Mouse (Mus musculus): ENCODE measurements around the gene Gm28036.
"Not testable (repeated sequence)": the region's sequence is repeated elsewhere in the genome, so short reads cannot be mapped to it uniquely, and the experiment has no call there.

Gene Gm28036

DNA sequence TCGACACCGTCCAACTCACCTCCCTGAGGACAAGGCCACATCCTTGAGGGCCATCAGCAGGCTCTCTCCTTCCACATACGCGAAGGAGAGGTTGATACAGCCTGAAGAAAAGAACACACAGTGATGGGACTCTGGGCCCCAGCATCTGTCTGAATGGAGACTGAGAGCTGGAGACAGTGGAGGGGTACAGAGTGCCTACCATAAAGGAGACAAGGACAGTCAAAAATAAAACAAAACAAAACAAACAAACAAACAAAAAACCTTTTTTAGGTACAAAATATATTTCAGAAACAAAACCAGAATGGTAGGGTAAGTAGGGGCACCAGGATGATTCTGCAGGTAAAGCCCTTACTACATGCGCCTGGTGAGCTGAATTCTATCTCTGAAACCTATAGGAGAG is at the start of gene Gm28036:
Gene Gm28036, minus strand, starts transcription at position 101 of the 400 bp plus-strand sequence.
- no peak for DNase-seq (ENCODE audit: low spot score in 2 of 2)

GRCm38 (mm10) chr2:156166557-156166956 is 39.7 kb upstream of the Gm28036 start:
- no peak for DNase-seq (ENCODE audit: low spot score in 2 of 2)

DNA sequence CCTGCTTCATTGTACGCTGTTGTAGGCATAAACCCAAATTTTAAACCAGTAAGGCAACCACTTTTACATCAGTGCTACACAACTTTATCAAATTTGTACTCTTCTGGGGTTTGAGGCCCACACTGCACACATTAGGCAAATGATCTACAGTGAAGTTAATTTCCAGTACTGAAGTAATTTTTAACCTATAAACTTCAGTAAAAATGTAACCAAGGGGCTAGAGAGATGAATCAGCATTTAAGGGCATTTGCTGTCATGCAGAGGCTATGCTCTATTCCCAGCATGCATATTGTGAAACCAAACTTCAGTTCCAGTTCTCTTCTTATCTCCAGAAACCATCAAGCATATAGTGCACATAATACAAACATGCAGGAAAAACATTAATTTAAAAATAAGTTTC is 38.6 kb upstream of the Gm28036 start:
- no peak for DNase-seq (ENCODE audit: low spot score in 2 of 2)

DNA sequence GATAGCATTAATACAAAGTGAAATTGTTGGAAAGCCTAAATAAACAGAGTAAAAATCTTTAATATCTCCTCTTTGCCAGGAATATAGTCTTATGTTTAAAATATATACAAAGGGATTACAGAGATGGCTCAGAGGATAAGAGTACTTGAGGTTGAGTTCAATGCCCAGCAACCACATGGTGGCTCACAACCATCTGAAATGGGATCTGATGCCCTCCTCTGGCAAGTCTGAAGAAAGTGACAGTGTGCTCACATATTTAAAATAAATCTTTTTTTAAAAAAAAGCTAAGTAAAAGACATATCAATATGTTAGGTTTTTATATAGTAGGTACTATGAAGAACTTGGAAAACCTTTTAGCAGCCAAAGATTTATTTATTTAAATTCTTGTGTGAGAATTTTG is 24.6 kb upstream of the Gm28036 start:
- DNase-seq (ENCODE audit: low spot score in 2 of 2), result no peak

DNA sequence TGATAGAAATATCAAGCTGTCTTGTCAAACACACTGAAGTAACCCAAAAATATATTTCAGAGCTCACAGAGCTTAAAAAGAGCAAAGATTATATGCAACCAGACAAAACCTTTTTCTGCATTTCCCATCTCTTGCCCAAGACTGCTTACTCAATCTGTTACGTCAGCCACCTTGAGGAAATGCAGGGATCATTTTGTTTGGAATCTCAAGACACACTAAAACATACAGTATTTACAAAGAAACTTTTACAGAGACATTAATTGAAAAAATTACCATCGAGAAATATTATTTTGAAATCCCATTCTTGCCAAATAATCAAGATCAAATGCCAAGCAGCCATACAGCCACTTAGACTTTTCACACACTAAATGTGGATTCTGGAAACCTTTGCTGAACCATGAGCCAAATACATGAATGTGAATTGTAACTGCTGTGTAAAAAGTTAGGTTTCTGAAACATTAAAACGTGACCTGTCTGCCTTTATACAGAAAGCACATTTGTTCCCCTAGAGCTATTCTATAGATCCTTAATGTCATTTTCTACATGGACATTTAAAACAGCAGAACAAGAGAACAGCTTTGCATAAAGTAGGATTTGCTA is 20.5 kb upstream of the Gm28036 start:
- DNase-seq (ENCODE audit: low spot score in 2 of 2), result no peak

GRCm38 (mm10) chr2:156146272-156146989 is 19.5 kb upstream of the Gm28036 start:
- no peak for DNase-seq (ENCODE audit: low spot score in 2 of 2)

DNA sequence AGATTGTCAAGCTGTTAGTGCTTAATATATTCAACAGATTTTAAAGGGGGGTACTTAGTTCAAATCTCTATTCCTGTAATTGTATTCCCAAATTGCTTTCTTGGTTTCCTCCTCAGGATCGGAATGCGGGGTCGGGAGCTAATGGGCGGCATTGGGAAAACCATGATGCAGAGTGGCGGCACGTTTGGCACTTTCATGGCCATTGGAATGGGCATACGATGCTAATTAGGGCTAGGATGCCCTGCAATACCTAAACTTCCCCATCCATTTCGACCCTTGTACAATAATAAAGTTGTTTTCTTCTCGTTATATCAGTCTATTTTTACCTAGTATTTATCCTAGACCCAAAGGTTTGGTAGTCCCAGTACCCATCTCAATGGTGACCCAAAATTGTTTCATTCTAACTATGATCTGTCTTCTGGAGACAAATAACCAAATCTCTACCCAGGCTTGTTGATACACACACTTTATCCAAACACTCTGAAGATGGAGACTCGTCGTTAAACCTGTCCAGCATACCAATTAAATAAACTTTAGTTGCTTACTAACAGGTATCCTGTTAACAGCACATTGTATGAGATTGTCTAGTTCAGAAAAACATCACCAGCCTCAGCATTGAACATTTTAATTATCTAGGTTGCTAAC is 18.7 kb upstream of the Gm28036 start:
- DNase-seq (ENCODE audit: low spot score in 2 of 2), result no peak

GRCm38 (mm10) chr2:156143953-156144724 is 17.2 kb upstream of the Gm28036 start, which contains the start of the genes Romo1 and Nfs1:
Gene Romo1 (plus strand): TSS chr2:156144039.
Gene Nfs1 (minus strand): TSS chr2:156144186.
- DNase-seq (ENCODE audit: low spot score in 2 of 2), result peak; percentile 96 to 97

- DNase-seq (ENCODE audit: low spot score in 2 of 2), result no peak
Observed at GRCm38 (mm10) chr2:156143367-156143766, 16.5 kb upstream of the Gm28036 start.

DNA sequence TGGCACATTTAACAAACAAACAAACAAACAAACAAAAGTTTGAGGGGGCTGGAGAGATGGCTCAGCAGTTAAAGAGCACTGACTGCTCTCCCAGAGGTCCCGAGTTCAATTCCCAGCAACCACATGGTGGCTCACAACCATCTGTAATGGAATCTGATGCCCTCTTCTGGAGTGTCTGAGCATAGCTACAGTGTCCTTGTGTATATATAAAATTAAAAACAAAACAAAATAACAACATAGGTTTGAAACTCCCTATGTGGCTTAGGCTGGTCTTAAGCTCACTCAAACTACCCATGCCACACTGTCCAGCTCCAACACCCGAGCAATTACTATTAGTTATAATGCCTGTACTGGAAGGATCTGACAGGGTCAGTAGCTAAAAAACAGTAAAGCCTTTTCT is 15.9 kb upstream of the Gm28036 start:
- DNase-seq (ENCODE audit: low spot score in 2 of 2), result no peak

GRCm38 (mm10) chr2:156135695-156136094 is 8.8 kb upstream of the Gm28036 start:
- no peak for DNase-seq (ENCODE audit: low spot score in 2 of 2)

- DNase-seq (ENCODE audit: low spot score in 2 of 2), result no peak
Observed at GRCm38 (mm10) chr2:156134161-156134560, 7.3 kb upstream of the Gm28036 start.

DNA sequence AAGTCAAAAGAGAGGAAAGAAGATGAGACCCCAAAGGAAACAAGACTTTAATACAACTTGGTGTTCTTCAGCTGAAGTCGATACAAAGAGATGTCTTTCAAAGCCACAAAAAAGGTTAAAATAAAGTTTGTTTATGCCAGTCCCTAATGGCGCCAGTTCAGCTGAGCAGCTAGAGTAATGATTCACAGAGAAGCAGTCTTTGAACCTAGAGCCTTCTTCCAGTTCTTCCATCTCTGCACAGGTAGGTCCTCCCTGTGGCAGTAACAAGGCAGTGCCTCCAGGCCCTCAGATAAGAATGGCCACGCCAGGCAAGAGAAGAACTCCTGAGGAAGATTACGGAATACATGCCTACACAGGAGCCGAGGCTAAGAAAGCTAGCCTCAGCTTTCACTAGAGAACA is 3.2 kb downstream of the Gm28036 start:
- no peak for DNase-seq (ENCODE audit: low spot score in 2 of 2)

DNA sequence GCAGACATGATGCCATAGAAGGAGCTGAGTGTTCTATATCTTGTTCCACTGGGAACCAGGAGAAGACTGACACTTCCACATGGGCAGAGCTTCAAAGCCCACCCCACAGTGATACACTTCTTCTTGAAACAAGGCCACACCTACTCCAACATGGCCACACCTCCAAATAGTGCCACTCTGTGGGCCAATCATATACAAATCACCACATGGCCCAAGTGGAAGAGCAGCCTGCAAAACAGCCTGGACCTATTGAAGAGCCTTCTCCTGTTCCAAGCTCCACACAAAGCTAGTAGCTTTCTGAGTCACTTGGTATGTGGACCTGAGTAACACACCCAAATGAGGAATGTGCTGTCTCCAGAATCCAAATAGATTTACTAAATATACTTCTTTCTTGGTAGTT is 7.3 kb downstream of the Gm28036 start:
- DNase-seq (ENCODE audit: low spot score in 2 of 2), result no peak

DNA sequence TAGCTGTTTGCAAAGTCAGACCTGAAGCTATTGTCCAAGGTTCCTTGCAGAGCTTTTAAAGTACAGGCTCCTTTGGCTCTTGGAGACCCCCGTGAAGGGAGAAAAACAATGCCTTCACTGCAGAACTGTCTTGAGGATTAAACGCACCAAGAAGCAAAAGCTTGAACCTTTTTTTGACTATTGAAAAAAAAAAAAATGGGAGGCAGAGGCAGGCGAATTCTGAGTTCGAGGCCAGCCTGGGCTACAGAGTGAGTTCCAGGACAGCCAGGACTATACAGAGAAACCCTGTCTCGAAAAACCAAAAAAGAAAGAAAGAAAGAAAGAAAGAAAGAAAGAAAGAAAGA is 14.8 kb downstream of the Gm28036 start:
- not testable (repeated sequence) for DNase-seq (ENCODE audit: low spot score in 2 of 2)

DNA sequence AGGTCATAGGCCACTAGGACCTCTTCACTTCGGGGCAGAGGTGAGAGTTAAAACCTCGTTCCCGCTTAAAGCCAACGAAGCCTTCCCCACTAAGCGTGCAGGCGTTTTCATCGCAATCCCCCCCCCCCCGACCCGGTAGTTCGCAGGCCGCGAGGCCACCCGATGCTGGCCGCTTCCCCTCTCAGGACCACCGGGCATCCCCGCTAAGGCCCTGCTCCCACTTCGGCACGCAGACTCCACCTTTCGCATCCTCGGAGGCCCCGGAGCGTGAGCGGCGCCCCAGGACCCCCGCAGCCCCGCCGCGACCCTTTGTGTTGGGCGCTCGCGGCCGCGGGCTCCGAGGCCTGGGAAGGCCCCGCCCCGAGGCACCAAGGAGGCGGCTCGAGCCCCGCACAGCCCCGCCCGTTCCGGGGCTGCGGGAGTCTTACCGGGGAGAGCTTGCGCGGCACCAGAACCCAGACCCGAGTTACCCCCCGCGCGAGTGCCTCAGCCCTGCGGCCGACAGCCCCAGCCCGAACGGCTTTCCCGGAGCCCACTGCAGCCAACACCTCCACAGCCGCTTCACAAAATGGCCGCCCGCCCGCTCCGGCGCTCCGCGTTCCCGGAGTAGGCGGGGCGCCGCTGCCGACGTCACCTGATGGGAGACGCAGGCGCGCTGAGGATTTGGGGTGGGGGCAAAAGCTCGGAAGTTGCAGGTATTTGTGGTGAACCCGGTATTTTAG is 15.4 kb downstream of the Gm28036 start, which contains the start of the genes Cpne1 and Rbm12:
Gene Cpne1, minus strand, starts transcription at position 608 of the 722 bp plus-strand sequence.
Gene Rbm12, minus strand, starts transcription at position 621 of the 722 bp plus-strand sequence.
- peak; percentile 84 to 91 for DNase-seq (ENCODE audit: low spot score in 2 of 2)

- DNase-seq (ENCODE audit: low spot score in 2 of 2), result peak in 1 of 2 experiments; percentile 24
Observed at GRCm38 (mm10) chr2:156110627-156111357, 16.1 kb downstream of the Gm28036 start.

DNA sequence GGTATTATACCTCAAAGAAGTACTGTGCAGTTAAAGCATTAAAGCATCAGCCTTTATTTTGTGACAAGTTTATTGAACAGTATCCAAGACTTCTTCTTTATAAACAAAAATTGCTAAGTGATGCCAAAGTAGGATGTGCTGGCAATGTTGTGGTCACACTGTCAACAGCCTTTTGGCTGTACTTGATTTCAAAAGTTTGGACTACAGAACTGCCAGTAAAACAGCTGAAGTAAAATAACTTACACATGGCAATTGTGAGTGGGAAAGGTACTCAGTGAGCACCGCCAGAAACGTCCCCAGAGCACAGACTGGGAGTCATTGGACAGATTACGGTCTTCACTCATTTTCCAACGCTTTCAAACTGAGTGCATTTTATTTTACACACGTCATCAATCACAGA is 35.0 kb downstream of the Gm28036 start:
- no peak for DNase-seq (ENCODE audit: low spot score in 2 of 2)

GRCm38 (mm10) chr2:156089799-156090198 is 37.1 kb downstream of the Gm28036 start:
- no peak for DNase-seq (ENCODE audit: low spot score in 2 of 2)

GRCm38 (mm10) chr2:156087391-156088110 is 39.3 kb downstream of the Gm28036 start:
- no peak for DNase-seq (ENCODE audit: low spot score in 2 of 2)
